Mouse (Mus musculus) spleen, postnatal 36 days (tissue): ENCODE measurements around the gene Parp8.

Experiments used
- DNase-seq, 2 experiments: peaks; one replicate each; pipeline ENCODE4 v3.0.0; 2022; ENCODE audit warnings: low spot score in 2 of 2, mixed read lengths in 1 of 2

Parp8 gene

DNA sequence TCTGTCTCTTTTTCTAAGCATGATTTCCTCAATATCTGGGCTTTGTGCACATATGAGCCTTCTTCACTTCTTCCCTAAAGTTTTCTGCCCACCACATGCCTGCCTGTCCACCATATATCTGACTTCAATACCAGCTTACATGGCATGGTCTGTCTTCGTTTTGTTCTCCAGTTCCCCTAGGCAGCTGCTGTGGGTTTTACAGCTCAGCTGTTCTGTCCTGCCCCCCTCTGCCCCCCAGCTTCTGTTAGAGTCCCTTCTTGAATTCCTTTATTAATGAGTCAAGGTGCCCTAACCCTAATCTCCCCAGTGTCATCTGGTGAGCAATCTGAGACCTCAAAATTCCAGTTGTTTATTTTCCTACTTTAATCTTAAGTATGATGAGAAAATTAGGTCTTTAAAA lies 155.1 kb downstream of the Parp8 start:
- DNase-seq = no peak

DNA sequence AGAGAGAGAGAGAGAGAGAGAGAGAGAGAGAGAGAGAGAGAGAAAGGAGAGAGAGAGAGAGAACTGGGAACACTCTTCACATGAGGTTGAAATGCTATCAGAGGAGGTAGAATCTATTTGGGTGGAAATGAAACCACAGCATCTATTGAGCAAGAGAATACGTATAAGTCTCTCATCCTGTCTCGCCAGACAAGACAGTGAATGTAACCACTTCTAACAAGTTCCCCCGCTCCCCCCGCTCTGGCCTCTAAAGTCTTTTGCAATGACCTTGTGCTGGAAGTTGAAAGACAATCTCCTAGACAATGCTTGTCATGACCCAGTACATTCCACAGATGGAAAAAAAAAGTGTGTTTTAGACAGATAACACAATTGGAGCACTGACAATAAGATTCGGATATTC lies 181.4 kb downstream of the Parp8 start:
- DNase-seq = no peak

DNA sequence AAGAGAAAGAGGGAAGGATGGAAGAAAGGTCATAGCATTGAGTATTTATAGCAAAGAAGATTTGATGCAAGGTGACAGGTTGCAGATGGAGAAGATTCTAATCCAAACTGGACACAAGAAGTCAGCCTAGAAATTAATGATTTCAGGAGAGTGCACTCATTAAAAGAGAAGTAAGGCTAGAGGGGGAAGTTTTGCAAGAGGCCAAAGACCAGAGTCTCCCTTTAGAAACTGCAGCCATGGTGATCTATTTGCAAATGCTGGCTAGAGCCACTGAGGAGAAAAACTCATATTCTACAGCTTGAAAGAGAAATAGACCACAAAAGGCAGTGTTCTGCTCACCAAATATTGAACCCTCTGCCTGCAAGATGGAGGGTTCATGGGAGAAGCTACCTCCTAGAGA lies 194.4 kb downstream of the Parp8 start:
- DNase-seq = no peak

GRCm38 (mm10) chr13:116829015-116829414 lies 196.3 kb downstream of the Parp8 start:
- DNase-seq = no peak

- DNase-seq = no peak
Measured at GRCm38 (mm10) chr13:116811456-116811855, 213.9 kb downstream of the Parp8 start.
